Mouse (Mus musculus): ENCODE results near the gene Scarb1. TPM values are rescaled to one million over a fixed set of nuclear protein-coding genes. Genes with fewer than 3 reads are reported as not detected.
A peak's percentile ranks its signal among the peaks of the same experiment; 100 is the strongest.
"Not testable (repeated sequence)": the region's sequence is repeated elsewhere in the genome, so short reads cannot be mapped to it uniquely, and the experiment has no call there.

The Scarb1 gene
- polyA plus RNA-seq (2015; fragmentation: Nextera tagmentation; extraction: Ambion mirVana), result 105 and 109 TPM in 2 replicates

- peak within 1 kb of the TSS; percentile 89 for H3K27ac ChIP-seq (ENCODE audit: low read depth)
- H3K4me3 ChIP-seq (ENCODE audit: low read depth, low read length), result peak within 1 kb of the TSS; percentile 75
- under 1% methylated on average over 38 of the region's 42 CpGs for WGBS (ENCODE audit: insufficient replicate concordance)
- peak within 1 kb of the TSS; percentile 82 for H3K9ac ChIP-seq (replicated peaks)
- H3K36me3 ChIP-seq (replicated peaks; ENCODE audit: insufficient read depth, low read length), result no peaks in the 10 kb centered on the region
- TF ChIP-seq CTCF (IDR thresholded peaks at IDR 0.05; ENCODE audit: low read depth), result peak; percentile 33; the same call in 1 of the 2 replicates
- no peak for TF ChIP-seq EP300 (IDR thresholded peaks at IDR 0.05; ENCODE audit: low read depth)
- H3K9me3 ChIP-seq (ENCODE audit: low read length), result no peaks in the 10 kb centered on the region
- H3K4me1 ChIP-seq (ENCODE audit: insufficient read depth), result peaks cover 47% of the 10 kb centered on the region
- DNase-seq (peak; percentile 95), ATAC-seq (peak; percentile 86)
- no peaks in the 10 kb centered on the region for H3K27me3 ChIP-seq (ENCODE audit: insufficient read depth, low read length)
- H3K4me2 ChIP-seq (ENCODE audit: low read depth, low read length), result peak within 1 kb of the TSS; percentile 83
These were observed at the start of gene Scarb1 for GRCm38 (mm10) chr5:125340547-125341262. Scarb1 (minus strand) TSS chr5:125341094.

DNA sequence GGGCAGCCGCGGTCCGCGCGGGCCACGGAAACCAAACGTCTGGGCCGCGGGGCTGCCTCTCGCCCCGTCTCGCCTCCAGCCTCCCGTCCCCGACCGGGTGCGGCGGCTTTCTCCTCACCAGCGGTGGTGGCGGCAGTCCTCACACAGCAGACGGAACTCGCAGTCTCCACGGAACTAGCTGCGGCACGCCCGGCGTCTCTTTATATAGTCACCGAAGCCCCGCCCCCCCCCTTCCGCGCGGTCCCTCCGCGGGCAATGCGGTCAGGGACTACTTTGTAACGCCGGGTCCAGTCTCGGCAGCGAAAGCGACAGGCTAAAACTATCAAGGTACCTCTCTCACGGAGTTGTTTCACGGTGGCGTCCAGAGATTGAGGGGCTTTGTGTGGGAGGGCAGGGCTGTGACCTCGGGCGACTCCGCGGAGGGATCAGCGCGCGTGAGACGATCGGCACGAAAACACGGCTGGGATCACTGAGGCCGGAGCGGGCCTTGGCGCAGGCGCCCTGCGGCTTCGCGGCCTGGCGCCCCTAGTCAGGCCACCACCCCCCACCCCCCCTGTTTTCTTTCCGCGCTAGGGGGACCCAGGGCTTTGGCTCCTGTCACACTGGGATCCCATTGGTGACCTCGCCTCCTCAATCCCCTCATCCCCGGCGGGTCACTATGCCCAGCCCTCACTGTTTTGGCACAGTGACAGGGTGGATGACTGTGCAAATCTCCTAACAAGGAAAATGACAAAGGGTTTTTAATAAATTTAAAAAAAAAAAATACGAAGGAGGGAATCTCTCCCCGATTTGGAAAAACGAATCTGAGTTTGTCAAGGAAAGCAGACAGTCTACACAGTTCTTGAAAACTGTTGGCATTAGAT, 48.9 kb upstream of the Scarb1 start, which contains the start of gene Ubc:
Gene Ubc (minus strand): TSS at position 624 of the 863 bp plus-strand sequence.
- Histone ChIP-seq H3K4me1 (ENCODE audit: insufficient read depth) (peaks cover 37% of the 10 kb centered on the region), H3K36me3 (replicated peaks; ENCODE audit: insufficient read depth, low read length) (peaks cover 20% of the 10 kb centered on the region), H3K27me3 (ENCODE audit: insufficient read depth, low read length) (no peaks in the 10 kb centered on the region), H3K4me2 (ENCODE audit: low read depth, low read length) (peak within 1 kb of the TSS; percentile 91), H3K27ac (ENCODE audit: low read depth) (peak within 1 kb of the TSS; percentile 100), H3K4me3 (ENCODE audit: low read depth, low read length) (peak within 1 kb of the TSS; percentile 100), H3K9ac (replicated peaks) (peak within 1 kb of the TSS; percentile 100), H3K9me3 (ENCODE audit: low read length) (no peaks in the 10 kb centered on the region)
- DNase-seq (peak; percentile 93), ATAC-seq (peak; percentile 59)
- under 1% methylated on average over 63 of the region's 69 CpGs for WGBS (ENCODE audit: insufficient replicate concordance)
- peak; percentile 51 for TF ChIP-seq EP300 (IDR thresholded peaks at IDR 0.05; ENCODE audit: low read depth)
- no peak for TF ChIP-seq CTCF (IDR thresholded peaks at IDR 0.05; ENCODE audit: low read depth)

GRCm38 (mm10) chr5:125389131-125389578, 48.3 kb upstream of the Scarb1 start, which contains the start of gene Gm10382:
Gm10382 (plus strand) TSS chr5:125389322.
- WGBS (ENCODE audit: insufficient replicate concordance), result under 1% methylated on average over 41 of the region's 41 CpGs
- Histone ChIP-seq H3K4me3 (ENCODE audit: low read depth, low read length) (peak within 1 kb of the TSS; percentile 100), H3K4me2 (ENCODE audit: low read depth, low read length) (peak within 1 kb of the TSS; percentile 91), H3K27ac (ENCODE audit: low read depth) (peak within 1 kb of the TSS; percentile 100), H3K36me3 (replicated peaks; ENCODE audit: insufficient read depth, low read length) (peaks cover 26% of the 10 kb centered on the region), H3K9me3 (ENCODE audit: low read length) (no peaks in the 10 kb centered on the region), H3K4me1 (ENCODE audit: insufficient read depth) (peaks cover 37% of the 10 kb centered on the region), H3K9ac (replicated peaks) (peak within 1 kb of the TSS; percentile 100), H3K27me3 (ENCODE audit: insufficient read depth, low read length) (no peaks in the 10 kb centered on the region)
- DNase-seq (peak; percentile 94), ATAC-seq (peak; percentile 28)
- TF ChIP-seq CTCF (IDR thresholded peaks at IDR 0.05; ENCODE audit: low read depth) (no peak), EP300 (IDR thresholded peaks at IDR 0.05; ENCODE audit: low read depth) (0 out of 2 replicates have a peak, but pooled peaks have one; percentile 7)

DNA sequence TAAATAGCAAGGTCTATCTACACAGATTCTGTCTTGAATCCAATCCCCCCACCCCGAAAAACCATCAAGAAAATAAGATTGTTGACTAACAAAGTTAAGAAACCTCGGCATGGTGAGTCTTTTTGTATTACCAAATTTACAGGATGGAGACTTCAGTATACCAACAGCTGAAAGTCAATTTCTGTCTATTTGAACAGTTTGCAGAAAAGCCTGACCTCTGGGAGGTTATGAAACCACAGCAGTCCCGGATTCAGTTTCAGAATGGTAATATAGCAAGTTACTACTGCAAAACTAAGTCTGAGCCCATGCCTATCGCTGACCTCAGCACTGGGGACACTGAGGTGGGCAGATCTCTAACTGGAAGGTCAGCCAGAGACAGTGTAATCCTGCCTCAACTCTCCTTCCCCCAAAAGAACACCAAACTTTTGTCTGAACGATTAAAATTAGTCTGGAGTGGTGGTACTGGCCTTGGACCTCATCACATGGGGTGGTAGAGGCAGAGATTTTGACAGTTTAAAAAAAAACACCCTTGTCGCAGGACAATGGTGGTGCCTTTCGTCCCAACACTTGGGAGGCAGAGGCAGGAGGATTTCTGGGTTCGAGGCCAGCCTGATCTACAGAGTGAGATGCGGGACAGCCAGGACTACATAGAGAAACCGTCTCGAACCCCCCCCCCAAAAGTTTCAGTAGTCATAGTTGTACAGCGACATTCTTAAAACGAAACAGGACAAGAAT, 47.6 kb upstream of the Scarb1 start:
- Histone ChIP-seq H3K27me3 (ENCODE audit: insufficient read depth, low read length) (no peaks in the 10 kb centered on the region), H3K4me1 (ENCODE audit: insufficient read depth) (peaks cover 31% of the 10 kb centered on the region), H3K4me2 (ENCODE audit: low read depth, low read length) (peak overlapping the region; percentile 91), H3K27ac (ENCODE audit: low read depth) (peak overlapping the region; percentile 100), H3K9me3 (ENCODE audit: low read length) (no peaks in the 10 kb centered on the region), H3K4me3 (ENCODE audit: low read depth, low read length) (peak overlapping the region; percentile 100), H3K36me3 (replicated peaks; ENCODE audit: insufficient read depth, low read length) (peaks cover 29% of the 10 kb centered on the region), H3K9ac (replicated peaks) (peak overlapping the region; percentile 100)
- 15% methylated on average over 13 of the region's 13 CpGs for WGBS (ENCODE audit: insufficient replicate concordance)
- ATAC-seq (no peak), DNase-seq (no peak)
- TF ChIP-seq CTCF (IDR thresholded peaks at IDR 0.05; ENCODE audit: low read depth) (no peak), EP300 (IDR thresholded peaks at IDR 0.05; ENCODE audit: low read depth) (no peak)

DNA sequence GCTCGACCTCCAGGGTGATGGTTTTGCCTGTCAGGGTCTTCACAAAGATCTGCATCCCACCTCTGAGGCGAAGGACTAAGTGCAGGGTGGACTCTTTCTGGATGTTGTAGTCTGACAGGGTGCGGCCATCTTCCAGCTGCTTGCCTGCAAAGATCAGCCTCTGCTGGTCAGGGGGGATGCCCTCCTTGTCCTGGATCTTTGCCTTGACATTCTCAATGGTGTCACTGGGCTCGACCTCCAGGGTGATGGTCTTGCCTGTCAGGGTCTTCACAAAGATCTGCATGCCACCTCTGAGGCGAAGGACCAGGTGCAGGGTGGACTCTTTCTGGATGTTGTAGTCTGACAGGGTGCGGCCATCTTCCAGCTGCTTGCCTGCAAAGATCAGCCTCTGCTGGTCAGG, 46.4 kb upstream of the Scarb1 start:
- ATAC-seq; H3K9me3 ChIP-seq (ENCODE audit: low read length); H3K9ac ChIP-seq (replicated peaks); H3K4me3 ChIP-seq (ENCODE audit: low read depth, low read length); DNase-seq; H3K27me3 ChIP-seq (ENCODE audit: insufficient read depth, low read length); H3K27ac ChIP-seq (ENCODE audit: low read depth): not testable (repeated sequence)
- peak overlapping the region; percentile 35; the same call in 1 of the 2 replicates for H3K4me2 ChIP-seq (ENCODE audit: low read depth, low read length)
- H3K4me1 ChIP-seq (ENCODE audit: insufficient read depth), result peaks cover 28% of the 10 kb centered on the region
- H3K36me3 ChIP-seq (replicated peaks; ENCODE audit: insufficient read depth, low read length), result peaks cover 29% of the 10 kb centered on the region
- WGBS (ENCODE audit: insufficient replicate concordance), result 73% methylated on average over 3 of the region's 6 CpGs
